8 mouse cellular contexts compared by ENCODE assay signal in genomic region chr6:72513071-72513440, GRCm38 (mm10). TPM values are rescaled to one million over a fixed set of nuclear protein-coding genes. Genes with fewer than 3 reads are reported as not detected.
DNase-seq lines count a peak whose midpoint lies in the region; ATAC-seq and TF ChIP-seq lines count a peak whose summit lies in the region.

No protein-coding gene starts in this region.

- peaks cover 13% of the 10 kb centered on the region for H3K4me1 ChIP-seq in kidney, embryonic 14.5 days (ENCODE audit: control insufficient read depth, insufficient read depth, low read length)
- H3K4me1 ChIP-seq in bone marrow macrophage, adult 2 months (ENCODE audit: control insufficient read depth, insufficient read depth, low read length) = peaks cover 42% of the 10 kb centered on the region
- H3K4me1 ChIP-seq in hindbrain, embryonic 12.5 days = peaks cover 23% of the 10 kb centered on the region
- peaks cover 23% of the 10 kb centered on the region for H3K4me1 ChIP-seq in midbrain, embryonic 12.5 days

- no peak for TF ChIP-seq CTCF in bone marrow macrophage, adult 2 months (IDR thresholded peaks at IDR 0.05; ENCODE audit: low read depth, low read length)

- H3K9ac ChIP-seq in kidney, embryonic 14.5 days (ENCODE audit: low read depth, low read length) = peak overlapping the region; percentile 63
- peak overlapping the region; percentile 63 for H3K9ac ChIP-seq in hindbrain, embryonic 12.5 days
- H3K9ac ChIP-seq in midbrain, embryonic 12.5 days (replicated peaks) = peak overlapping the region; percentile 59

- DNase-seq in kidney, adult 9 months = no peak
- DNase-seq in adrenal gland, postnatal 36 days = no peak
- DNase-seq in right cerebral cortex, postnatal 14 days = no peak
- DNase-seq in left cerebral cortex, postnatal 4 days = no peak

- no peaks in the 10 kb centered on the region for H3K36me3 ChIP-seq in kidney, embryonic 14.5 days (ENCODE audit: control insufficient read depth, insufficient read depth, low read length)
- no peaks in the 10 kb centered on the region for H3K36me3 ChIP-seq in hindbrain, embryonic 12.5 days
- H3K36me3 ChIP-seq in midbrain, embryonic 12.5 days = no peaks in the 10 kb centered on the region

- no peak for TF ChIP-seq POLR2A in bone marrow macrophage, adult 2 months (IDR thresholded peaks at IDR 0.05; ENCODE audit: borderline replicate concordance, low read depth, low read length)

- H3K27me3 ChIP-seq in kidney, embryonic 14.5 days (ENCODE audit: control insufficient read depth, insufficient read depth, low read length) = no peaks in the 10 kb centered on the region
- H3K27me3 ChIP-seq in hindbrain, embryonic 12.5 days = no peaks in the 10 kb centered on the region
- no peaks in the 10 kb centered on the region for H3K27me3 ChIP-seq in midbrain, embryonic 12.5 days

- peak overlapping the region; percentile 78 for H3K27ac ChIP-seq in kidney, embryonic 14.5 days (ENCODE audit: low read depth, low read length)
- H3K27ac ChIP-seq in bone marrow macrophage, adult 2 months (ENCODE audit: insufficient read depth, low read depth, low read length) = peak overlapping the region; percentile 95
- H3K27ac ChIP-seq in hindbrain, embryonic 12.5 days = peak overlapping the region; percentile 96
- peak overlapping the region; percentile 93 for H3K27ac ChIP-seq in midbrain, embryonic 12.5 days (replicated peaks)

- peak overlapping the region; percentile 54 for H3K4me2 ChIP-seq in kidney, embryonic 14.5 days (replicated peaks; ENCODE audit: low read depth, low read length)
- peak overlapping the region; percentile 56 for H3K4me2 ChIP-seq in hindbrain, embryonic 12.5 days (replicated peaks)
- H3K4me2 ChIP-seq in midbrain, embryonic 12.5 days (replicated peaks) = peak overlapping the region; percentile 56

- 49% methylated on average over 7 of the region's 7 CpGs for WGBS in kidney, embryonic 14.5 days
- 46% methylated on average over 7 of the region's 7 CpGs for WGBS in hindbrain, embryonic 12.5 days
- WGBS in midbrain, embryonic 12.5 days = 46% methylated on average over 7 of the region's 7 CpGs

- peak overlapping the region; percentile 25; the same call in 1 of the 2 replicates for H3K4me3 ChIP-seq in kidney, embryonic 14.5 days (ENCODE audit: low read length)
- H3K4me3 ChIP-seq in bone marrow macrophage, adult 2 months (ENCODE audit: insufficient read depth, low read length) = peak overlapping the region; percentile 73
- H3K4me3 ChIP-seq in hindbrain, embryonic 12.5 days = peak overlapping the region; percentile 34; the same call in 1 of the 2 replicates
- peak overlapping the region; percentile 38 for H3K4me3 ChIP-seq in midbrain, embryonic 12.5 days

- ATAC-seq in kidney, embryonic 14.5 days (ENCODE audit: low FRiP score, low TSS enrichment) = no peak
- ATAC-seq in hindbrain, embryonic 12.5 days (ENCODE audit: low FRiP score) = peak; percentile 1; the same call in 1 of the 2 replicates
- ATAC-seq in midbrain, embryonic 12.5 days (ENCODE audit: low FRiP score, low read depth) = no peak

- no peaks in the 10 kb centered on the region for H3K9me3 ChIP-seq in kidney, embryonic 14.5 days (ENCODE audit: control insufficient read depth, low read length)
- no peaks in the 10 kb centered on the region for H3K9me3 ChIP-seq in hindbrain, embryonic 12.5 days (replicated peaks)
- no peaks in the 10 kb centered on the region for H3K9me3 ChIP-seq in midbrain, embryonic 12.5 days

- intact Hi-C loops in left cerebral cortex, postnatal 4 days (cut with DNase I) = no loop called here

RNA-seq across cellular contexts. Expression of gene Sh2d6, which starts 8.5 kb away (rescaled TPM):
- polyA plus RNA-seq in kidney, embryonic 14.5 days (2014; fragmentation: Nextera tagmentation; extraction: Ambion mirVana) = not detected in 2 replicates
- 1.3 TPM in 1 of 2 replicates, not detected in the other for polyA plus RNA-seq in bone marrow macrophage, adult 2 months (2012; ENCODE audit: insufficient read depth, insufficient read length, missing spikeins)
- polyA plus RNA-seq in hindbrain, embryonic 12.5 days (2016; fragmentation: Nextera tagmentation; extraction: Ambion mirVana) = 0.62 and 0.82 TPM in 2 replicates
- 0.63 and 0.97 TPM in 2 replicates for polyA plus RNA-seq in midbrain, embryonic 12.5 days (2016; fragmentation: Nextera tagmentation; extraction: Ambion mirVana)
- total RNA-seq in adrenal gland, postnatal 36 days (2021) = under 1 TPM in 1 of 2 experiments, not detected in 1; 0.40 TPM
- total RNA-seq in left cerebral cortex, postnatal 4 days (2021) = under 1 TPM; 0.36 to 0.68 TPM

RNA-seq across cellular contexts. Expression of gene Capg, which starts 31.1 kb away (rescaled TPM):
- polyA plus RNA-seq in kidney, embryonic 14.5 days (2014; fragmentation: Nextera tagmentation; extraction: Ambion mirVana) = 63.8 and 66.6 TPM in 2 replicates
- 788 and 835 TPM in 2 replicates for polyA plus RNA-seq in bone marrow macrophage, adult 2 months (2012; ENCODE audit: insufficient read depth, insufficient read length, missing spikeins)
- polyA plus RNA-seq in hindbrain, embryonic 12.5 days (2016; fragmentation: Nextera tagmentation; extraction: Ambion mirVana) = 10.6 and 15.0 TPM in 2 replicates
- polyA plus RNA-seq in midbrain, embryonic 12.5 days (2016; fragmentation: Nextera tagmentation; extraction: Ambion mirVana) = 5.8 and 6.1 TPM in 2 replicates
- total RNA-seq in adrenal gland, postnatal 36 days (2021) = 10 to 100 TPM; 41.3 to 45.5 TPM
- total RNA-seq in left cerebral cortex, postnatal 4 days (2021) = 1 to 10 TPM; 2.1 to 3.4 TPM

Comparison
In these comparisons a context has a peak if more than half of its experiments do, and no peak if none do; other contexts are left out.
1. RNA of gene Capg, which starts 31.1 kb away (polyA plus RNA-seq): 788 to 835 TPM in bone marrow macrophage, adult 2 months; 63.8 to 66.6 TPM in kidney, embryonic 14.5 days, 10.6 to 15.0 TPM in hindbrain, embryonic 12.5 days and 5.8 to 6.1 TPM in midbrain, embryonic 12.5 days; every median in the first group is over 10 times any median in the second.
2. Peak in every context shown above with its lines, with median percentiles within 50 percentile points of each other: H3K27ac ChIP-seq, H3K4me2 ChIP-seq, H3K4me3 ChIP-seq and H3K9ac ChIP-seq.